Mouse (Mus musculus) brain, embryonic 14.5 days (tissue): ENCODE measurements around the gene Gas7.

Experiments used
- CTCF ChIP-seq: fragments of 200-500 bp; IDR thresholded peaks from 2 replicates; pipeline ENCODE4 v1.5.1; 2012; ENCODE audit warnings: inconsistent platforms, mild to moderate bottlenecking, moderate library complexity, borderline replicate concordance; ENCODE audit not compliant: insufficient read depth, insufficient read length; ENCODE audit errors: extremely low read depth
- POLR2A ChIP-seq: fragments of 200-500 bp; IDR thresholded peaks from 2 replicates; pipeline ENCODE4 v1.6.1; 2012; ENCODE audit warnings: mild to moderate bottlenecking, inconsistent platforms, borderline replicate concordance; ENCODE audit not compliant: poor library complexity, insufficient read depth, insufficient read length, severe bottlenecking; ENCODE audit errors: extremely low read depth

GRCm38 (mm10) chr11:67549762-67550488, 94.7 kb downstream of the Gas7 start:
- no peak for TF ChIP-seq POLR2A
- no peak for TF ChIP-seq CTCF
